Mouse (Mus musculus) left cerebral cortex, postnatal 25 days (tissue): ENCODE measurements around the gene Olfr1377. TPM values are rescaled to one million over a fixed set of nuclear protein-coding genes. Genes with fewer than 3 reads are reported as not detected.

Source experiments
- DNase-seq, 2 experiments: peaks; one replicate each; pipeline ENCODE4 v3.0.0; 2022; ENCODE audit warnings: low spot score in 2 of 2, mixed read lengths in 1 of 2
- intact Hi-C: fragments of 180-260 bp; cut with DNase I; formaldehyde crosslinking; loops from one replicate; pipeline ENCODE4 v1.15.1; 2025
- total RNA-seq, 2 experiments: library from RNA; stranded (reverse); gene quantifications; 2 replicates each; pipeline ENCODE4 v1.2.3; 2021

The Olfr1377 gene
- total RNA-seq, 2 experiments from 2014 or later = not detected

- DNase-seq = no peak
- intact Hi-C loops = no loop called here
Observed at GRCm38 (mm10) chr11:51035951-51036350, 54.2 kb downstream of the Olfr1377 start.

Other genes starting within 250 kb of the Olfr1377 start
- 10 to 100 TPM; 46.5 to 48.5 TPM for gene Zfp354c, start 154.2 kb upstream of the Olfr1377 start, total RNA-seq
- 1 to 10 TPM; 2.7 to 3.6 TPM for gene Zfp879, start 140.4 kb upstream of the Olfr1377 start, total RNA-seq
- gene Grm6, start 131.3 kb upstream of the Olfr1377 start, total RNA-seq = not detected
- 1 to 10 TPM; 5.5 to 6.1 TPM for gene Zfp454, start 94.3 kb upstream of the Olfr1377 start, total RNA-seq
- gene Zfp2, start 65.8 kb upstream of the Olfr1377 start, total RNA-seq = 10 to 100 TPM; 21.3 to 23.0 TPM
- 1 to 10 TPM; 4.6 to 6.1 TPM for gene Zfp354b, start 50.3 kb upstream of the Olfr1377 start, total RNA-seq
- not detected for gene 4933414I15Rik, start 38.2 kb upstream of the Olfr1377 start, total RNA-seq
- not detected for gene Prop1, start 28.2 kb upstream of the Olfr1377 start, total RNA-seq
- not detected for gene Olfr1378, start 15.4 kb upstream of the Olfr1377 start, total RNA-seq
- gene Olfr51, start 21.6 kb downstream of the Olfr1377 start, total RNA-seq = not detected
- not detected for gene Olfr54, start 32.3 kb downstream of the Olfr1377 start, total RNA-seq
- not detected for gene Olfr1375, start 66.1 kb downstream of the Olfr1377 start, total RNA-seq
- gene Zfp354a, start 77.3 kb downstream of the Olfr1377 start, total RNA-seq = 1 to 10 TPM; 6.2 to 8.9 TPM
- not detected for gene Gm12569, start 238.5 kb downstream of the Olfr1377 start, total RNA-seq